Mouse (Mus musculus): Measurements from ENCODE around the gene Sgcb. TPM values are rescaled to one million over a fixed set of nuclear protein-coding genes. Genes with fewer than 3 reads are reported as not detected.
A peak's percentile ranks its signal among the peaks of the same experiment; 100 is the strongest.

Gene Sgcb
- total RNA-seq (2021): 10 to 100 TPM; 43.0 to 45.5 TPM
- long read RNA-seq, transcript Sgcb-201 (6 exons, 3,786 nt): major isoform, 73 of 93 reads
- long read RNA-seq, partial matches to known transcripts: 5 of 93 reads
- long read RNA-seq, other reads (novel, unspliced or antisense): 15 of 93 reads

DNA sequence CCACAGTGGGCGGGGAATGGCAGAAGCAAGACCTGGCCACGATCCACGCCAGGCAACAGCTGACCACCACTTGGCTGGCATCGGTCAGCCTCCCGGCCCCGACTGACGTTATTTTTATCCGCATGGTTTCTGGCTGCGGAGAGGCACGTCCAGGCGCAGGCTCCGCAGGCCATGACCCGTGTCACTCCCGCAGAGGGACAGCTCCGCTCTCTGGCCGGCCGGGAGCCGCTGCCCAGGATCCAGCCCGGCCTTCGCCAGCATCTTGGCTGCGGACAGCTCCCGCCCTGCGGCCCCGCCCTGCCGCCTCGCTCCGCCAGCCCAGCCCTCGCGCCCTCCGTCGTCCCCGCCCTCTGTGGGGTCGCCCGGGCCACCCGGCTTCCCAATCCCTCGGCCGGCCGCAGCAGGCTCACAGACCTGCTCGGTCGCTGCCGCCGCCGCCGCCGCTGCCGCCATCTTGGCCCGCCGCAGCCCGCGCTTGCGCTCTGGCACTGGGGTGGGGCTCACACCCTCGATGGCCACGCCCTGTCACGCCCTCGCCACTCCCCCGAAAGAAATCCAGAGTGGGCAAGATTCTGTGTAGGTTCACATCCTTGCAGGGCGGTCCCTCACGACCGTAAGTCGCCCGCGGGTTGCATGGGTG lies at the start of gene Sgcb:
Gene Sgcb (minus strand): TSS at position 530 of the 640 bp plus-strand sequence.
- DNase-seq (ENCODE audit: low spot score in 2 of 2): peak; percentile 84 to 86

DNA sequence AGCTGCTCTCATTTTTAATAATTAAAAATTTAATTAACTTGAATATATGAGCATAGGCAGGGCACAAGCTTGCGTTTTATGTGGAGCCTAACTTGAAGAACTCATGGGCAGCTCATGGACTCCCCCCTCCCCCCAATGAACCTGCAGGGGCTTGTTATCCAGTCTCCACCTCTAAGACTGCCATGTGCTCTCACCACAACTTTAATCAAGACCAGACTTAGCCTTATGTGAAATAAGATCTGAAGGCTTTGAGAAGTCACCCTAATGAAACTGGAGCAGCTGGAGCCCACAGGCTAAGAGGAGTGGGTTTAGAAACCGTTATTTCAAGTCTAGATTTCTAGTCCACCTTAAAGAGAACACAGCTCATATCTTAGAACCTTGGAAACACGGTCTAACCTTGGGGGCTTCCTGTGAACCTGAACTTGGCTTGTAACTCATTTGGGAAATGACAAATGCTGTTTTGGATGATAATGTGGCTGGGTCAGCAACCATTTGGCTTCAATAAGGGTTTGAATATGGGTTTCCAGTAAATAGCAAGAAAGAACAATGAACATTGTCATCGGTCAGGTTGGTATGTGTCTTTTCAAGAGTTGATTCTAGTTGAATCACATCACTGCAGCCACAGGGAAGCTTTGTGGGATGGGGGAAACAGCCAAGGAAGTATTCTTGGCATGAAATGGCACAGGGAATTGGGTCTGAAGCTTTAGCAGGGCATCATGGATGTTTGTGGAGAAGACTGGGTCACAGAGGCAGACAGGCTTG lies 46.8 kb upstream of the Sgcb start:
- no peak for DNase-seq (ENCODE audit: low spot score in 2 of 2)

GRCm38 (mm10) chr5:73693778-73694177 lies 46.2 kb upstream of the Sgcb start:
- DNase-seq (ENCODE audit: low spot score in 2 of 2): peak in 1 of 2 experiments; percentile 19

GRCm38 (mm10) chr5:73691723-73692520 lies 44.3 kb upstream of the Sgcb start:
- no peak for DNase-seq (ENCODE audit: low spot score in 2 of 2)

DNA sequence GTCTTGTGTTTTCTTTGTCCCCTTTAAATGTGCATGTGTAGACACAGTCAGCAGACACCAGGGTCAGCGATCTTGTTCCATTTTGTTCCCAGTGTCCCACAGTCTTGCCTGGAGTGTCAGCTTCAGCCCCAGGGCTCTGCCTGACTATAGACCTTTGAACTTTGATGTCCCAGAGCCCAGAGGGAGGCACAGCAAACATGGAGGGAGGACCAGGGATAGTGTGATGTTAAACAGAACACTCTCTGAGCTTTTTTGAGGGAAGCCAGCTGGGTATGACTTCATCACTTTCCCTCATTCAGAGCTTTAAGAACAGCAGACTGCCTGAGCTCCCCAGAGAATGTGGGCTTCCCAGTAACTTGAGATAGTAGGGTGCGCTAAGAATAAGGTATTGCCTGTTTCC lies 42.6 kb upstream of the Sgcb start:
- no peak for DNase-seq (ENCODE audit: low spot score in 2 of 2)

- no peak for DNase-seq (ENCODE audit: low spot score in 2 of 2)
These were observed 41.0 kb upstream of the Sgcb start for GRCm38 (mm10) chr5:73688576-73688975.

GRCm38 (mm10) chr5:73686149-73686548 lies 38.6 kb upstream of the Sgcb start:
- peak in 1 of 2 experiments; percentile 16 for DNase-seq (ENCODE audit: low spot score in 2 of 2)

GRCm38 (mm10) chr5:73683706-73684409 lies 36.3 kb upstream of the Sgcb start:
- DNase-seq (ENCODE audit: low spot score in 2 of 2): no peak

DNA sequence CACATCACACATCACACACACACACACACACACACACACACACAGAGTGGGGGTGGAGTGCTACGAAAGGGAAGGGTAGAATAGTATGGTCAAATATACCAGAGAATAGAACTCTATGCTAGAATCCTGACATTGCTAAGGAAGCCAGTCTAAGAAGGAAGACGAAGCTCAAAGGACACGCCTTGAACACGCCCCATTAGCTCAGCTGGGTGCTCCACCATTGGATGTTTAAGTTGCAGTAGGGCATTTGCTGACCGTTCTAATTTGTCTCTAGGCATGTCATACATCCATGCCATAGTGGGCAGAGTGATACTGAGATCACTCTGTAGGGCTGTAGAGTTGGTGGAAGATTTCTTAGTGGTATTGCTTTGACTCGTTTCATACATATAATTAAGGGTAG lies 35.6 kb upstream of the Sgcb start:
- no peak for DNase-seq (ENCODE audit: low spot score in 2 of 2)

DNA sequence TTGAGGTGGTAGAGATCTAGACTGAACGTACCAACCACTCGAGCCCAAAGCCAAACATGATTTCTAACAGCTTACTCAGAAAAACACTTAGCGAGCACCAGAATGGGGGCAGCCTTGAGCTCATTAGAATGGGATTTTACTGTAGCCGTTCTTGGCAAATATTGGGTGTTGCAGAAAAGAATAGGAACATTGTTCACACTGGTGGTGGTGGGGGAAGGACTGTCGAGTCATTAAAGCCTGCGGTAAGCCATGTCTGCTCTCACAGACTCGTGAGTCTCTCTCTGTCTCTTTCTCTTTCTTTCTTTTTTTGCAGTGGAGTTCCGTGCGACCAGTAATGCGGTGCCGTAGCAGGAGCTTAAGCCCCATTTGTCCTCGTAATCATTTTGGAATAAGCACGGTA lies 29.0 kb upstream of the Sgcb start:
- DNase-seq (ENCODE audit: low spot score in 2 of 2): peak; percentile 31 to 70

- peak in 1 of 2 experiments; percentile 11 for DNase-seq (ENCODE audit: low spot score in 2 of 2)
These were observed 28.0 kb upstream of the Sgcb start for GRCm38 (mm10) chr5:73675604-73676003.

DNA sequence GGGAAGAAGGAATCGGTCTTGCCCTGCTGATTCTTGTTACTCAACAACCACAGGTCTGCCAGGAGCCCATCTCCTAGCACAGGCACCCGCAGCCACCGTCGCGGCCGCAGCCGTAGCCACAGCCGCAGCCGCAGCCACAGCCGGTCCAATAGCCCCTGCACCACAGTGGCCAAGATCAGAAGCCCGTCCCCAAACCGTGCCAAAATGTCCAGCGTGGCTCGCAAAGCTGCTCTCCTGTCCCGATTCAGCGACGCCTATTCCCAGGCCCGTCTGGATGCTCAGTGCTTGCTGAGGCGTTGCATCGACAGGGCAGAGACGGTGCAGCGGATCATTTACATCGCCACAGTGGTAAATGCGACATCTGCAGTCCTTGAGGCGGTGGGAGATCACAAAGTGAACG lies 21.8 kb upstream of the Sgcb start:
- DNase-seq (ENCODE audit: low spot score in 2 of 2): no peak

GRCm38 (mm10) chr5:73667877-73668276 lies 20.3 kb upstream of the Sgcb start:
- no peak for DNase-seq (ENCODE audit: low spot score in 2 of 2)

- no peak for DNase-seq (ENCODE audit: low spot score in 2 of 2)
These were observed 19.1 kb upstream of the Sgcb start for GRCm38 (mm10) chr5:73666695-73667094.

DNA sequence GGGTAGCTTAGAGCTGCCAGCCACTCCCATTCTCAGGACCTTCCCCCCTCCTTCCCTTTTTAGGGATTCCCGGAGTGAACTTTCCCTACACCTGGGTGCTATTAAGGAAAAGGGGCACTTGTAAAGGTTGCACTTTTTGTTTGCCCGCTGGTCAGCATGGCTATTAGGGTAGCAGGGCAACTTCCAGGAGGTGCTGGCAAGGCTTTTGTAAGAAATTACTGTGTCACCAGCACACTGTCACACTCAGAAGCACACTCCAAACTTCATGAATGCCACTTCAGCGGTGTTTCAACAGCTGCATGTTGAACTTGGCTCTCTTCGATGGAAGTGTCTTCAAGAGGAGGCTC lies 4.2 kb upstream of the Sgcb start:
- DNase-seq (ENCODE audit: low spot score in 2 of 2): no peak

- DNase-seq (ENCODE audit: low spot score in 2 of 2): no peak
These were observed 3.7 kb upstream of the Sgcb start, which contains the start of gene Spata18 for GRCm38 (mm10) chr5:73651061-73651854. Gene Spata18, plus strand, starts transcription at chr5:73651379.

DNA sequence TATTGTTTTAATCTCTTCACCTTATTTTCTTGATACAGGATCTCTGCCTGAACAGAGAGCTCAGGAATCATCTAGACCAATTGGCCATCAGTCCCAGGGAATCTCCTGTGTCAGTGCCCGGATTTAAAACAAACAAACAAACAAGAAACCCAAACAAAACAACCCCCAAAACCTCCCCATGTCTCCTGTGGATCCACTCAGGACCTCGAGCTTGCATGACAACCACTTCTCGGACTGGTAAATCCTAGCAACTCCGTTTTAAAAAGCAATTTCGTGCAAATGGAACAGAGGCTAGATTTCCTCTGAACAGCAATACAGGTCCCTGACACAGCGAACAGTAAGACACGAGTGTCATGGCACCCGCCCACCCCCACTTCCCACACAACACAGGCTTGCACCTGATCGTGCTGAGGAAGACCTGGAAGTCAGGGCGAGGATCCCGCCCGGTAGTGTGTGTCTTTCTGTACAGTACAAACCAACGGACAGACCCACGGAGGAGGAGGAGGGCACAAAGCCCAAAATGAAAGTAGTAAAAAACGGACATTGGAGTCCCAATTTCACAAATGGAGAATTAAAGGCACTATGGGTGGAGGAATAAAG lies 2.9 kb upstream of the Sgcb start:
- DNase-seq (ENCODE audit: low spot score in 2 of 2): no peak

GRCm38 (mm10) chr5:73642091-73642490 lies 5.5 kb downstream of the Sgcb start:
- peak in 1 of 2 experiments; percentile 50 for DNase-seq (ENCODE audit: low spot score in 2 of 2)

- DNase-seq (ENCODE audit: low spot score in 2 of 2): no peak
These were observed 6.5 kb downstream of the Sgcb start for GRCm38 (mm10) chr5:73641058-73641457.

All from layer of hippocampus, adult 18-20 months (tissue).